Mouse (Mus musculus): Measurements from ENCODE around the gene Gm3020. TPM values are rescaled to one million over a fixed set of nuclear protein-coding genes. Genes with fewer than 3 reads are reported as not detected.
"Not testable (repeated sequence)": the region's sequence is repeated elsewhere in the genome, so short reads cannot be mapped to it uniquely, and the experiment has no call there.

The Gm3020 gene
- polyA plus RNA-seq (2012; rRNA removed) = 0.20 and 0.23 TPM in 2 replicates

DNA sequence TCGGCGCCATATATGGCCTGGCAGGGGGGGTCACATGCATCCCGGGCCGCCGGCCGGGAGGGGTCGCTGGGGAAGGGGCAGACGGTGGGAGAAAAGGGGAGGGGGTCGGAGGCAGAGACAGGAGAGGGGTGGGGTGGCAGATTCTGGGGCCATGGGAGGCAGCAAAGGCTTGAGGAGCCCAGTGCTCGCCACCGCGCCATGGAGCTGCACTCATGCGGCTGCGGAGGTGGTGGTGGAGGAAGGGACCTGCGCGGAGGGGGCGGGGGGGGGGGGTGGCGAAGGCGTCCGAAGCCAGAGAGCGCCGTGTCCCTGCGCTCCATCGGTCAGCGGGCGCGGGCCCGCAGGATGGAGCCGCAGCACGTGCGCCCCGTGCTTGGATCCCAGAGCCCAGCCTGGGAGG lies at the start of gene Gm3020:
Gene Gm3020 (plus strand): TSS at position 301 of the 400 bp plus-strand sequence.
- not testable (repeated sequence) for DNase-seq (ENCODE audit: low read depth)

DNA sequence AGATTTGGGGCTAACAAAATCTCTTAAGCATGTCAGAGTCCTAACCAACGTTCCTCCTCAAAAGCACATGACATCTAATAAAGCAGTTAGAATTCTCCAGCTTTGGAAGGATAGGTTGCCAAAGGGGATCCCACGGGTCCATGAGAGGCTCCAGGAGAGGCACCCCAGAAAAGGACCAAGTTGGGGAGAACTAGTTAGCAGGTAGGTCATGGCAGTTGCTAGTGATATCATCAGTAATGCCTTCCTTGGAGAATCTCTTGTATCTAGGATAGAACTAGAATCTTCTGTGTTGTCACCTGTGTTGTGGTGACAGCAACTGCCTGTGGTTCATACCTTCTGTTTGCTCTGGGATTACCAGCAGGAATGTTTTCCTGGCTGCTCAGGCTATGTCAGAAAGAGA lies 17.6 kb upstream of the Gm3020 start, which contains the start of gene Gm3012:
Gene Gm3012 (plus strand): TSS at position 301 of the 400 bp plus-strand sequence.
- not testable (repeated sequence) for DNase-seq (ENCODE audit: low read depth)

DNA sequence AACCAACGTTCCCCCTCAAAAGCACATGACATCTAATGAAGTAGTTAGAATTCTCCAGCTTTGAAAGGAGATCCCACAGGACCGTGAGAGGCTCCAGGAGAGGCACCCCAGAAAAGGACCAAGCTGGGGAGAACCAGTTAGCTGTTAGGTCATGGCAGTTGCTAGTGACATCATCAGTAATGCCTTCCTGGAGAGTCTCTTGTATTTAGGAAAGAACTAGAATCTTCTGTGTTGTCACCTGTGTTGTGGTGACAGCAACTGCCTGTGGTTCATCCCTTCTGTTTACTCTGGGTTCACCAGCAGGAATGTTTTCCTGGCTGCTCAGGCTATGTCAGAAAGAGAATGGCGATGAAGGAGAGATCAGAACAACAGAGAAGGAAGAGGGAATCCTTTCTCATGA lies 36.7 kb downstream of the Gm3020 start, which contains the start of gene Gm3043:
Gene Gm3043 (plus strand): TSS at position 301 of the 400 bp plus-strand sequence.
- DNase-seq (ENCODE audit: low read depth) = not testable (repeated sequence)

Other genes starting within 250 kb of the Gm3020 start
- 0.20 and 0.23 TPM in 2 replicates for gene Gm10409, start 239.4 kb upstream of the Gm3020 start, polyA plus RNA-seq (2012; rRNA removed)
- 0.23 TPM in 1 of 2 replicates, not detected in the other for gene Gm3005, start 223.9 kb upstream of the Gm3020 start, polyA plus RNA-seq (2012; rRNA removed)
- gene Gm10408, start 202.7 kb upstream of the Gm3020 start, polyA plus RNA-seq (2012; rRNA removed) = not detected in 2 replicates
- not detected in 2 replicates for gene Gm3012, start 17.5 kb upstream of the Gm3020 start, polyA plus RNA-seq (2012; rRNA removed)
- gene Gm3043, start 36.8 kb downstream of the Gm3020 start, polyA plus RNA-seq (2012; rRNA removed) = not detected in 2 replicates
- 0.54 and 0.56 TPM in 2 replicates for gene Gm3002, start 158.0 kb downstream of the Gm3020 start, polyA plus RNA-seq (2012; rRNA removed)
- 0.15 TPM in 1 of 2 replicates, not detected in the other for gene Gm3033, start 194.2 kb downstream of the Gm3020 start, polyA plus RNA-seq (2012; rRNA removed)
- gene Gm2916, start 232.1 kb downstream of the Gm3020 start, polyA plus RNA-seq (2012; rRNA removed) = not detected in 2 replicates